Mouse (Mus musculus) left cerebral cortex, adult 8-10 months (tissue): ENCODE measurements at regions not wholly inside any gene's neighbourhood (a gene's known extent, or its start where the extent isn't known, plus 50 kb on each side); places are given as distances from the start of the nearest gene placed in this dataset.

ENCODE experiments used
- DNase-seq, 2 experiments: peaks; one replicate each; pipeline ENCODE4 v3.0.0; 2022; ENCODE audit warnings: low spot score in 2 of 2

GRCm38 (mm10) chr4:69116353-69116752 lies 162.2 kb upstream of the Brinp1 start:
- DNase-seq = peak in 1 of 2 experiments; percentile 29

- DNase-seq = no peak
Measured at GRCm38 (mm10) chr4:69105188-69105587, 151.0 kb upstream of the Brinp1 start.

GRCm38 (mm10) chr4:69095748-69096408 lies 141.7 kb upstream of the Brinp1 start:
- DNase-seq = peak; percentile 8 to 51

GRCm38 (mm10) chr4:69078085-69078484 lies 123.9 kb upstream of the Brinp1 start:
- no peak for DNase-seq

- no peak for DNase-seq
Measured at GRCm38 (mm10) chr4:69077316-69077715, 123.1 kb upstream of the Brinp1 start.

DNA sequence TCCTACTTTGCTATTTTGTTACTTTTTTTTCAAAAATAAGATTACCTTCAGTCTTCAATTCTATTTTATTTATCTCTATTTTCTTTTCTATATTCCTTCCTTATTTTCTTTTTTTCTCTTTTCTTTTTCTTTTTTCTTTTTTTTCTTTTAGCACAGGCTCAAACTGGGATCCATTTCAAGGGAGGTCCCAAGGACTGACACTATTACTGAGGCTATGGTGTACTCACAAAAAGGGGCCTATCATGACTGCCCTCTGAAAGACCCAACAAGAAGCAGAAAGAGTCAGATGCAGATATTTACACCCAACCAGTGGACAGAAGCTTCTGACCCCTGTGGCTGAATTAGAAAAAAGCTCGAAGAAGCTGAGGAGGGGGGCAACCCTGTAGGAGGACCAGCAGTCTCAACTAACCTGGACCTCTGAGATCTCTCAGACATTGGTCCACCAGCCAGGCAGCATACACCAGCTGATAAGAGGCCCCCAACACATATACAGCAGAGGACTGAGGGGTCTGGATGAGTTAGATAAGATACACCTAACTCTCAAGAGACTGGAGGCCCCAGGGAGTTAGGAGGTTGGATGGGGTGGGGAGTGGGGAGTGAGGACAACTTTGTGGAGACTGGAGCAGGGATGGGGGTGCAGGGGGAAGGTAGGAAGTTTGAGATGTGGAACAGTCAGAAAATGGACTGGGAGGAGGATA lies 85.6 kb upstream of the Brinp1 start:
- no peak for DNase-seq

GRCm38 (mm10) chr4:69034166-69034565 lies 80.0 kb upstream of the Brinp1 start:
- no peak for DNase-seq

DNA sequence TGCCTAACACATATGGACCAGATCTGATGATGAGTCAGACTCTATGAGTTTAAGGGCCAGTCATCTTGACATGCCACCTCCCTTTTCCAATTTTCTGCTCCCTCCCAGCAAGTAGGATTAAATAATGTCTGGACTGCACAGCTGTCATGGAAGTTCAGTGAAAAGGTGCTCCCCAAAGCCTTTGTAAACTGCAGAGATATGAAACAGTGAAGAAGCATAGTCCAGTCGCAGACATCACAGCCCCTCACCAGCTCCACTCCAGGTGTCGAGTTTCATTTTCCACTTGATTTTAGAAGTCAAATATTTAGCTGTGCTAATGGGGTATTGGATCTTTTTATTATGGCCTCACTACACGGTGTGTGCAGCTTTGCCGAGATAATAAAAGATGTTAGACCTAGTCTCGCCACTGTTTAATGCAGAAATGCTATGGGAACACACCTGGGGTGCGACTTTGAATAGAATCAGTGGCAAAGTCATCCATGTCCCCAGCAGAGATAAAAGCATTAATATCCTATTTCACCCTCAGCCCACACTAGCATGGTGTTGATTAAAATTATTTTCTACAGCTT lies 66.0 kb upstream of the Brinp1 start:
- DNase-seq = no peak

DNA sequence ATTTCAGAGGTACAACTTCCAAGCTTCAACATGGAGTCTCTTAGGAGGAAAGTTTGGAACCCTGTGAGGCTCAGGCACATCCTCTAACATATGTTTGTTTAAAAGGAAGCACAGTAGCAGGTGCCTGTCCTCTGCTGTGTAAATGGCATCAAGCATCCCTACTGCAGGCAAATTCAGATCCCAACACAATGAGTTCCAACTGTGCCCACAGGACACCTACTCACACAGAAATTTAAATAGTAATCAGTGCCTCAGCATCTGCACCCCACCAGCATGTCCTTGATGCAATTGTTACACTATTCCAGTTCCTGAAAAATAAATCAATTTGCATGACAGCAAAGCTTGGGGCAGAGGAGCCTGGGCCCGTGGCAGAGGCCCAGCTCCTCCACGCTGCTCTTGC lies 61.2 kb upstream of the Brinp1 start:
- peak in 1 of 2 experiments; percentile 63 for DNase-seq
